Mouse (Mus musculus) ES-E14 (cell line): ENCODE measurements around the gene Chst11.

Experiments used
- HCFC1 ChIP-seq: IDR thresholded peaks from 2 replicates; pipeline ENCODE4 v1.6.1; 2012; ENCODE audit warnings: low read length, inconsistent platforms, borderline replicate concordance; ENCODE audit not compliant: insufficient read depth
- MAFK ChIP-seq: IDR thresholded peaks from 2 replicates; pipeline ENCODE4 v1.6.1; 2014; ENCODE audit warnings: mild to moderate bottlenecking, low read depth, low read length, inconsistent platforms; ENCODE audit not compliant: insufficient read depth
- ZC3H11A ChIP-seq: IDR thresholded peaks from 2 replicates; pipeline ENCODE4 v1.6.1; 2012; ENCODE audit warnings: low read depth, mild to moderate bottlenecking, inconsistent platforms, low read length, borderline replicate concordance

DNA sequence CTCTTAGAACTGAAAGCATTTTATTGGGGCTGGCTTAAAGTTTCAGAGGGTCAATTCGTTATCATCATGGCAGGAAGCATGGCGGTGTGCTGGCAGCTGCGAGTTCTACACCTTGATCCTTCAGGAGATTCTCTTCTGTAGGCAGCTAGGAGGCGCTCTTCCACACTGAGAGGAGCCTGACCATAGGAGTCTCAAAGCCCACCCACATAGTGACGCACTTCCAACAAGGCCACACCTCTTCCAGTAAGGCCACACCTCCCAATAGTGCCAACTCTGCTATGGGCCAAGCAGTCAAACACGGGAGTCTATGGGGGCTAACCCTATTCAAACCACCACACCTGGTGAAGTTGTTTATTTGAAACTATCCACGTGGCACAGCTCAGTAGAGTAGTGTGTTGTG lies 24.0 kb upstream of the Chst11 start:
- TF ChIP-seq MAFK (no peak), ZC3H11A (peak; percentile 12; the same call in 1 of the 2 replicates), HCFC1 (no peak)
